Mouse (Mus musculus) embryo, embryonic 11 days (tissue): ENCODE measurements at regions not wholly inside any gene's neighbourhood (a gene's known extent, or its start where the extent isn't known, plus 50 kb on each side); places are given as distances from the start of the nearest gene placed in this dataset.

Source experiments
- DNase-seq: peaks from one replicate; pipeline ENCODE4 v3.0.0-alpha.2; 2015

- no peak for DNase-seq
Measured at GRCm38 (mm10) chr7:96102727-96103126, 68.3 kb upstream of the Tenm4 start.

DNA sequence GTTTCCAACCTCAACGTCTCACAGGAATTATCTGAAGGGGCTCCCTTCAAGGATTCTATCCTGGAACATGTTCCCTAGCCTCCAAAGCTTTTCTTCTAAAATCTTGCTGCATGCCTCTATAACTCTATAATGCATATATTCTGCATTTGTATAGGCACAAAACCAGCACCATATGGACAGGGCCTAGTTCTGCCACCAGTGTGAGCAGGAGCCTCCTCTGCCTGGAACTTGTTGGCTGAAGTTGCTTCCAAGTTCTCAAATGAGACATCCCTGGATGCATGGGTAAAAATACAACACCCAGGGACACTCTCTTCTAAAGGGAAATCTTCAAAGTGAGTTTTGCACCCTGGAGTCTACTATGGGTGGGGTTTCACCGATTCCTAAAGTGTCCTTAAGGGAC, 62.3 kb upstream of the Tenm4 start:
- DNase-seq: no peak

- no peak for DNase-seq
Measured at GRCm38 (mm10) chr7:96120142-96120541, 50.9 kb upstream of the Tenm4 start.
